Mouse (Mus musculus) E14TG2a.4 (cell line): Measurements from ENCODE around the gene Ppp1r14d.

Experiments
- H3K27me3 ChIP-seq: 2 replicates; pipeline ENCODE4 v1.6.1; 2014; ENCODE audit warnings: low read length, control low read depth; ENCODE audit not compliant: insufficient read depth
- H3K36me3 ChIP-seq: 2 replicates; pipeline ENCODE4 v1.6.1; 2014; ENCODE audit warnings: low read length, control low read depth; ENCODE audit not compliant: insufficient read depth
- H3K4me1 ChIP-seq: replicated peaks from 2 replicates; pipeline ENCODE4 v1.6.1; 2014; ENCODE audit warnings: low read depth, low read length, control low read depth
- H3K4me3 ChIP-seq: replicated peaks from 2 replicates; pipeline ENCODE4 v1.5.1; 2014; ENCODE audit warnings: mild to moderate bottlenecking, low read length
- H3K9me3 ChIP-seq: 2 replicates; pipeline ENCODE4 v1.6.1; 2014; ENCODE audit warnings: low read length, control low read depth
- CTCF ChIP-seq: conservative IDR thresholded peaks from 2 replicates; pipeline ENCODE4 v1.5.1; 2014; ENCODE audit warnings: low read length
- NANOG ChIP-seq: IDR thresholded peaks from 2 replicates; pipeline ENCODE4 v1.6.1; 2014; ENCODE audit warnings: borderline replicate concordance, low read length, mixed read lengths
- POU5F1 ChIP-seq: IDR thresholded peaks from 2 replicates; pipeline ENCODE4 v1.6.1; 2014; ENCODE audit warnings: low read length, borderline replicate concordance

The Ppp1r14d gene

DNA sequence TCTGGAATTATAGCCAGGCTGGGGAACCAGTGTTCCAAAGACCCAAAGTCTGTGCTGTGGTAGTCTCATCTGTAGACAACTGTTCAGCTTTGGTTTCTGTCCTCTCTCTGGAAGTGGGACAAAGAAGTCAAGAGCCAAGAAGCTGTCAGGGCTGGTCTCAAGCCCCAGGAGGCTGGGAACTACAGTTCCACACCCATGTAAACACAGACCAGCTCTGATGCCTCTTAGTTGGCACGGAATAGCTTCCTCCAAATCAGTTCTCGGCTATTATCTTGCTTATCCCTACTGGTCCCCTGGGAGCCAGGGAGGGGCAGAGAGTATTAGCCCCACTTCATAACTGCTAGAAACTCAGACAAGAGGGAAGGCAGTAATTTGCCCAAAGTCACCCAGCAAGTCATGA is 31.6 kb upstream of the Ppp1r14d start:
- TF ChIP-seq NANOG, result no peak
- no peak for TF ChIP-seq POU5F1
- no peak for TF ChIP-seq CTCF
- Histone ChIP-seq H3K4me3 (no peak overlapping the region), H3K27me3 (peaks cover 14% of the 10 kb centered on the region; the same call in 1 of the 2 replicates), H3K36me3 (no peaks in the 10 kb centered on the region), H3K9me3 (no peaks in the 10 kb centered on the region), H3K4me1 (peaks cover 9% of the 10 kb centered on the region)

DNA sequence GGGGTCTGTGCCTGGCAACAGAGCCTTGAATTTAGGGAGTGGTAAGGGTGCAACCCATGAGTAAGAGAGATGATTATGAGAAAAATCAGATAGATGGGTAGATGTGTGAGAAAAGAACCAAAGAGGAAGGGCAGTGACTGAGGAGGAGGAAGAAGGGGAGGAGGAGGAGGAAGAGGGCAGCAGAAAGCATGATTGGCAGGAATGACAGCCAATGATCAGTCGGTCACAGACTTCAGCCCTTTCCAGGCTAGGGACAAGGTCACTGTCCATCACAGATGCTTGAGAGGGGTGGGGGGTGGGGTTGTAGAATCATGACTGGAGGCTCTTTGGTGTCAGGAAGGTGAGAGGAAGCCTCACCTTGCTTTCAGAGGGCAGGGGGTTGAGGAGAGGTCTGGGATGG is 30.8 kb upstream of the Ppp1r14d start:
- Histone ChIP-seq H3K27me3 (peaks cover 14% of the 10 kb centered on the region; the same call in 1 of the 2 replicates), H3K9me3 (no peaks in the 10 kb centered on the region), H3K4me3 (no peak overlapping the region), H3K4me1 (peaks cover 11% of the 10 kb centered on the region), H3K36me3 (no peaks in the 10 kb centered on the region)
- TF ChIP-seq POU5F1 (no peak), NANOG (no peak), CTCF (no peak)

DNA sequence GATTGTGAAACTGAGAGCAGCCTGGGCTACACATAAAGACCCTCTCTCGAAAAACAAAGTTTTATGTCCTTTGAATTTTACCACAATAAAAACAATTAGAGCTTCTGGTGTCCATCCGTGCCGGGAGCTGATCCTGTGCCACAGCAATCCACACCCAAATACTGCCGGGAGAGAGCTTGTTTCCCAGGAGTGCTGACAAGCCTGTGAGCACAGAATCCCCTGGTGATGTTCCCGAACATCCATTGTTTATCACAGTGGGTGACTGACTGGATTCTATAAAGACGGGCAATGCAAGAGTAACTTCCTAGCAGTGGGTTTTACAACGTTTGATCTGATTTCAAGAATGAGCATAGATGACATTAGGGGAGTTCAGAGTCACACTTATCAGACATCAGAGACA is 25.3 kb upstream of the Ppp1r14d start:
- peaks cover 8% of the 10 kb centered on the region for H3K27me3 ChIP-seq
- TF ChIP-seq NANOG (peak; percentile 45; the same call in 1 of the 2 replicates), CTCF (no peak)
- H3K36me3 ChIP-seq, result peaks cover under 1% of the 10 kb centered on the region; the same call in 1 of the 2 replicates
- H3K4me1 ChIP-seq, result peaks cover 32% of the 10 kb centered on the region
- no peaks in the 10 kb centered on the region for H3K9me3 ChIP-seq
- no peak overlapping the region for H3K4me3 ChIP-seq

DNA sequence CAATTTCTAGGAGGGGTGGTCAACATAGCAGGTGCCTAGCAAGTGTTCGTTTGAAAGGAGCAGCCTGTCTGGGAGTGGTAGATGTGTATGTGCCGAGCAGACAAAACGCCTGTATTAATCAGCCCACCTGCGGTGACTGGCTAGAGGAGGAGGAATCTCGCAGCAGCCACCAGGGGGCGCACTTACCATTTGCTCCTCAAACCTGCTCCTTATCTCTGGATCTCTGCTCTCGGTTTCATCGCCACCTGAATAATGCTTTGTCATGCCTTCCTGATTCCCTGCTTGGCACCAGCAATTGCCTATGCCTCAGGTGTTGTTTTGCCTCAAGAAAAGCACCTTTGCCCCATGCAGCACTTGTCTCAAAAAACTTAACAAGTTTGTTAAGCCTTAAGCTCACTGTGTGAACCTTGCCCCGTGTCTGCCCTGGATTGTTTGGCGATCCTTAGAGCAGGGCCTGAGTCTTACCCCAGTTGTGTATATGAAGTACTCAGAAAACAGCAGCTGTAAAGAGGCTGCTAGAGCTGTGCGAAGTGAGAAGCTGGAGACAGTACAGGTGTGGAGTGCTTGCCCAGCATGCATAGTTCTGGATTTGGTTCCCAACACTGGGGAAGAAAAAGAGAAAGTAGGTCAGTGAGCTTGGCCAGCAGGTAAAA is 21.2 kb upstream of the Ppp1r14d start:
- peaks cover 55% of the 10 kb centered on the region for H3K4me1 ChIP-seq
- TF ChIP-seq POU5F1 (no peak), NANOG (no peak), CTCF (peak; percentile 74)
- no peaks in the 10 kb centered on the region for H3K9me3 ChIP-seq
- peaks cover 8% of the 10 kb centered on the region for H3K27me3 ChIP-seq
- H3K4me3 ChIP-seq, result peak overlapping the region; percentile 37
- H3K36me3 ChIP-seq, result peaks cover 38% of the 10 kb centered on the region

DNA sequence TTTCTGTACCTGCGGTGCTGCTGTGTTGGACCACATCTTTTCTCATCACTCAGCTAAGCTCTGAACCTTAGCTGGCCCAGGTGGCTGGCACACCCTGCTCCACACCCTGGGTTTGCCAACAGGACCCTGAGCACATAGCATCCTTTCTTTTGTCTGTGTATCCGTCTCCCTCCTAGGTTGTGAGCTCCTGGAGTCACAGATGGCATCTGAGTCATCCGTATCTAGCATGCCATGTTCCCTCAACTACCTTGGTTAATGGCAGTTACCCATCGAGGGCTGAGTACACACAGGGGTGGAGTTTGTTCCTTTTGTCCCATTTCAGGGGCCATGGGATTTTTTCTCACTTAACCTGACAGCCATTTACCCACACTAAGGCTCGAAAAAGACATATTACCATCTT is 20.7 kb upstream of the Ppp1r14d start:
- Histone ChIP-seq H3K4me3 (no peak overlapping the region), H3K27me3 (peaks cover 8% of the 10 kb centered on the region), H3K36me3 (peaks cover 44% of the 10 kb centered on the region), H3K9me3 (no peaks in the 10 kb centered on the region), H3K4me1 (peaks cover 58% of the 10 kb centered on the region)
- TF ChIP-seq POU5F1, result no peak
- no peak for TF ChIP-seq CTCF
- TF ChIP-seq NANOG, result no peak

DNA sequence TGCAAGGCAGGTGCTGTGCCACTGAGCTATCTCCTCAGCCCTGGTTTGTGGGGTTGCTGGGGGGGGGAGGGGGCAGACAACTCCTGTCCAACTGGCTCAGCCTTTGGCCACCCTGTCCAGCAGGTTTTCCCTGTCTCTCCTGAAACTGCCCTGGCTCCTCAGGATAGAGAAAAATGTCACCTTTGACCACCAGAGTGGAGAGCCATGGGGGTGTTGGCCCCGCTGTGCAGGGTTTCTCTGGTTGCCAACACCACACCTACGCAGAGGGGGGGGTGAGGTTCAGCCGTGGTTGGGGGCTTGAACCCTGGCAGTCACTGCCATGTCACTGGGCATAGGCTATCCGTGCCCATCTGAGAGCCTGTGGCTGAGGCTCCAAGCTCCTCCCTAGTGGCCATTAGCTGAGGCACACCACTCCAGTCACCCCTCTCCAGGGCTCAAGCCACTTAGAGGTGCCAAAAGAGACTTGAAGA is 19.9 kb upstream of the Ppp1r14d start:
- TF ChIP-seq NANOG (no peak), POU5F1 (no peak), CTCF (no peak)
- Histone ChIP-seq H3K9me3 (no peaks in the 10 kb centered on the region), H3K4me3 (no peak overlapping the region), H3K27me3 (peaks cover 8% of the 10 kb centered on the region), H3K36me3 (peaks cover 51% of the 10 kb centered on the region), H3K4me1 (peaks cover 58% of the 10 kb centered on the region)

DNA sequence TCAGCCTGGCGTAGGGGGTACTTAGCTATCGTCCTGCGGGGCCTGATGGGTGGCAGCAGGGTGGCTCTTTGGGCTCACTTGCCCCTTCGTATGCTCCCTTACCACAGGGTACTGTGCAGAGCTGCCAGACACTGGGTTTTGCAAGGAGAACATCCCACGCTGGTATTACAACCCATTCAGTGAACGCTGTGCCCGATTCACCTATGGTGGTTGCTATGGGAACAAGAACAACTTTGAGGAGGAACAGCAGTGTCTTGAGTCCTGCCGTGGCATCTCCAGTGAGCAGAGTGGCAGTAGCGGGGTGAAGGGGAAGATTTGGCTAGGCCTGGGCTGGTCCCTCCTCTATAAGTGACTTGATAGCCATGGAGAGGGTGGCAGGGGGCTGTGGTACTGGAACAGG is 18.2 kb upstream of the Ppp1r14d start:
- no peaks in the 10 kb centered on the region for H3K9me3 ChIP-seq
- no peaks in the 10 kb centered on the region for H3K27me3 ChIP-seq
- H3K4me1 ChIP-seq, result peaks cover 63% of the 10 kb centered on the region
- H3K36me3 ChIP-seq, result peaks cover 67% of the 10 kb centered on the region
- no peak overlapping the region for H3K4me3 ChIP-seq
- no peak for TF ChIP-seq CTCF
- no peak for TF ChIP-seq POU5F1

DNA sequence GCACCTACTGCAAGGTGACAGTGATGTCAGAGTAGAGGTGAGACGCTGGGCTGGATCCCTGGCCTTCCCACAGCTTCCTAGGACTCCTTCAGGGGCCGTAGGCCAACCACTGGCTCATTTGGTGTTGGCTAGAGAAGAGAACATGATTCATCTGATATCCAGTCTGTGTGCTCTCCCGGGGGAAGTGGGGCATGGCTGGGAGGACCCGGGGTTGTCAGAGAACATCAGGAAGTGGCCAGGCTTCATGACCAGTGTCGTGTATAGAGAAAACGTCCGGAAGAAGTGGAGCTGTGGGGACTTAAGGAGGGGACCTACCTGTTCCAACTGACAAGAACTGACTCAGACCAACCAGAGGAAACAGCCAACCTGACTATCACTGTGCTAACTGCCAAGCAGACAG is 15.5 kb upstream of the Ppp1r14d start:
- Histone ChIP-seq H3K4me3 (no peak overlapping the region), H3K4me1 (peaks cover 75% of the 10 kb centered on the region), H3K36me3 (peaks cover 90% of the 10 kb centered on the region), H3K9me3 (no peaks in the 10 kb centered on the region), H3K27me3 (no peaks in the 10 kb centered on the region)
- TF ChIP-seq POU5F1, result no peak

DNA sequence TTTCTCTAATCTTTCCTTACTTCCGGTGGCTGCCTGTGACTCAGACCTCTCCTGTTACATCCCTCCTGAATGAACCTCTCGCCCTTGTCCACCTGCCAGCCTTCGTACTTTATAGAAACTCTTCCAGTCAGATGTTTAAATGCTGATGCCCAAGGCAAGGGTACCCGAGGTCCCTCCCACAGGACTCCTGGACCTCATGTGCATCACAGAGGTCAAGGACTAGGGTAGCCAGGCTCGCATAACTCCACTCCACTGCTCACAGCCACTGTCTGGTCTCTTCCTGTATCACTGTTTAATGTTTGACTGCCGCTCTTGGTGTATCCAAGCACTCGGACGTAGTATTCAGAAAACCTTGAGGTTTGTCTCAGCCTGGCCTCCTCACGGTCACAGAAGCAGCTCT is 12.8 kb upstream of the Ppp1r14d start:
- TF ChIP-seq NANOG (no peak), POU5F1 (no peak), CTCF (no peak)
- Histone ChIP-seq H3K4me3 (no peak overlapping the region), H3K4me1 (peaks cover 77% of the 10 kb centered on the region)

More for the DNA sequence above, 12.8 kb upstream of the Ppp1r14d start:
- H3K36me3 ChIP-seq, result peaks cover 86% of the 10 kb centered on the region
- no peaks in the 10 kb centered on the region for H3K9me3 ChIP-seq
- no peaks in the 10 kb centered on the region for H3K27me3 ChIP-seq
